Mouse (Mus musculus): ENCODE data around the gene Dock8.
A peak's percentile ranks its signal among the peaks of the same experiment; 100 is the strongest.

Dock8 gene

GRCm38 (mm10) chr19:24996815-24997704 lies 2.3 kb upstream of the Dock8 start:
- ATAC-seq (ENCODE audit: insufficient number of reproducible peaks, low FRiP score, low TSS enrichment) = no peak

GRCm38 (mm10) chr19:24998561-24998960 lies 773 bp upstream of the Dock8 start:
- no peak for ATAC-seq (ENCODE audit: insufficient number of reproducible peaks, low FRiP score, low TSS enrichment)

DNA sequence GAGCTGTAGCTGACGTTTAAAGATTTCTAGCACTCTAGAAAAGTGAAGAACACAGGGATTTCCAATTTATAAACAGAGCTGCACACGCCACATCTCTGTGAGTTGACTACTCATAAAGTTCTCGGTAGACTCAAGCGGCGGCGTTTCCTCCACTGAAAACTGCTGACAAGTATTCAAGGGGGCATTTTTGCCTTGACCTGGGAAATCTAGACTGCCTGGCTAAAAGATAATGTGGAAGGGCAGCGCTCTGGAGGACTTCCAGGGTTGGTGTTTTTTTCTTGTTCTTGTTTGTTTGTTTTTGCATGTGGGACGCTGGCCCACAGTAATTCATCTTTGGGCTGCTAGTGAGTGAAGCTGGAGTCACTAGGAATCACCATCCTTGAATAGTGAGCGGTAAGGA lies 819 bp downstream of the Dock8 start:
- no peak for ATAC-seq (ENCODE audit: insufficient number of reproducible peaks, low FRiP score, low TSS enrichment)

DNA sequence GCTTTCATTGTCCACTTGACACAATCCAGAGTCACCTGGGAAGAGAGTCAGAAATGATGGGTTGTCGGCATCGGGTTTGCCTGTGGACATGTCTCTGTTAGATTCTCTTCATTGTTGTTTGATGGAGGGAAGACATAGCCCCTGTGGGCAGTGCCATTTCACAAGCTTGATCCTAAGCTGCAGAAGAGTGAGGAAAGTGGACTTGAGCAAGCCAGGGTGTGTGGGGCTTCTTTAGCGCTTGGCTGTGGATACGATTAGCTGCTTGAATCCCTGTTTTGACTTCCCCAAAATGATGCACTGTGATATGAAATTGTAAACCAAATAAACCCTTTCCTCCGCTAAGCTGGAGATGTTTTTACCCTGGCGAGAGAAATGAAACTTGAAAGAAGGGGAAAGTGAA lies 2.7 kb downstream of the Dock8 start:
- no peak for ATAC-seq (ENCODE audit: insufficient number of reproducible peaks, low FRiP score, low TSS enrichment)

GRCm38 (mm10) chr19:25002828-25003227 lies 3.5 kb downstream of the Dock8 start:
- ATAC-seq (ENCODE audit: insufficient number of reproducible peaks, low FRiP score, low TSS enrichment) = no peak

DNA sequence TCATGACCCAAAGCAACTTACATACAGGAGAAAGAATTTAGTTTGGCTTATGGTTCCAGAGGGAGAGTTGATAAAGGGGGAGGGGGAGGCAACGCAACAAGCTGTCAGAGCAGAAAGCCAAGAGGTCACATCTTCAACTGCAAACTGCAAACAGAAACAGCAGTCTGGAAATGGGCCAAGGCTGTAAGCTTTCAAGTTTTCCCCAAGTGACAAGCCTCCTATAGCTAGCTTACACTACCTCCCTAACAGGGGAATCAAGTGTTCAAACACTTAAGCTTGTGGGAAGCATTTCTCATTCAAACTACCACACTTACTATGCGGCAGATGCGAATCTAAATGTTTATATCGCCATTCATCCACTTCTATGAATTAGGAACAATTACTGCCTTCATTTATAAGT lies 4.5 kb downstream of the Dock8 start:
- no peak for ATAC-seq (ENCODE audit: insufficient number of reproducible peaks, low FRiP score, low TSS enrichment)

GRCm38 (mm10) chr19:25006686-25007085 lies 7.4 kb downstream of the Dock8 start:
- no peak for ATAC-seq (ENCODE audit: insufficient number of reproducible peaks, low FRiP score, low TSS enrichment)

DNA sequence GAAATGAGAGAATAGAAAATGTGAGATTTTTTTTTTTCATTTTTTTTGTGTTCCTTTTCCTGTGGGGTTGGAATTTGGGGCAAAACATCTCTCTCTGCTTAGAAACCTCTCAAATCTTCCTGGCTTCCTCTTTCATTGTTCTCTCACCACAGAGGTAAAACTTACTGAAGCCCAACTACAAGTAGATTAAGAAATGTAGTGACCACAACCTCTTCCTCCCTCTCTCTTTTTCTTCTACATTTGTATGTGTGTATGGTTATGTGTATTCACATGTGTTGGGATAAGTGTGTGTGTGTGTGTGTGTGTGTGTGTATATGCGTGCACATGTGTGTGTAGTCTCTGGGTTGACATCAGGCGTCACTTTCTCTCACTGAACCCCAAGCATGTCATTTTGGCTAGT lies 9.2 kb downstream of the Dock8 start:
- no peak for ATAC-seq (ENCODE audit: insufficient number of reproducible peaks, low FRiP score, low TSS enrichment)

- ATAC-seq (ENCODE audit: insufficient number of reproducible peaks, low FRiP score, low TSS enrichment) = no peak
Observed at GRCm38 (mm10) chr19:25022766-25023165, 23.4 kb downstream of the Dock8 start.

GRCm38 (mm10) chr19:25031765-25032164 lies 32.4 kb downstream of the Dock8 start:
- ATAC-seq (ENCODE audit: insufficient number of reproducible peaks, low FRiP score, low TSS enrichment) = no peak

DNA sequence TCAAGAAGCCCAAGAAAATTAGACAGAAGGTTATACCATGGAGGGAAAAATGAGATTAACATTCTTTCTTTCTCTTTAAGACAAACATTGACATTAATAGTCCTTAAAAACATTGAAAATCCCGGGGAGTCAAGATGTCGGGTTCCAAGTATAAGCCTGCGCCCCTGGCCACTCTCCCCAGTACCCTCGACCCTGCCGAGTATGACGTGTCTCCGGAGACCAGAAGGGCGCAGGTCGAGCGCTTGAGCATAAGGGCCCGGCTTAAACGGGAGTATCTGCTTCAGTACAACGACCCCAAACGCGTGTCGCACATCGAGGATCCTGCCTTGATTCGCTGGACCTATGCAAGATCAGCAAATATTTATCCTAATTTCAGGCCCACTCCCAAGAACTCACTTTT lies 33.7 kb downstream of the Dock8 start:
- peak; percentile 58; the same call in 1 of the 2 replicates for ATAC-seq (ENCODE audit: insufficient number of reproducible peaks, low FRiP score, low TSS enrichment)

DNA sequence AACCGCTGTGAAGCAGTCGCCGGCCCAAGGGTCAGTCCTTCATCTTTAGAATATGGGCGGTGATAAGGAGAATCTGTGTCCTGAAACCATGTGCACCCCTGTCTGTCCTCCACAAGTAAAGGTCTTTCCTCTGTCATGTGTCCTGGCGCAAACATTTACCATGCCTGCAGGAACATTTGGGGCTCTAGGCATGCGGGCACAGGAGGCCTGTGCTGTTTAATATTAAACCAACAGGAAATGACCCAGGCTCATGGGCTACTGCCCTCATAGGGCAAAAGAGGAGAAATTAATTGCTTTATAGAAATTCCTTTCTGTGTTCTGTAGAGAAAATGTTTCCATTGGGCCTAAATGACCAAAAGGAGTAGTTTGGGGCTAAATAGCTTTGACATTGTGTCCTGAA lies 36.5 kb downstream of the Dock8 start:
- no peak for ATAC-seq (ENCODE audit: insufficient number of reproducible peaks, low FRiP score, low TSS enrichment)

DNA sequence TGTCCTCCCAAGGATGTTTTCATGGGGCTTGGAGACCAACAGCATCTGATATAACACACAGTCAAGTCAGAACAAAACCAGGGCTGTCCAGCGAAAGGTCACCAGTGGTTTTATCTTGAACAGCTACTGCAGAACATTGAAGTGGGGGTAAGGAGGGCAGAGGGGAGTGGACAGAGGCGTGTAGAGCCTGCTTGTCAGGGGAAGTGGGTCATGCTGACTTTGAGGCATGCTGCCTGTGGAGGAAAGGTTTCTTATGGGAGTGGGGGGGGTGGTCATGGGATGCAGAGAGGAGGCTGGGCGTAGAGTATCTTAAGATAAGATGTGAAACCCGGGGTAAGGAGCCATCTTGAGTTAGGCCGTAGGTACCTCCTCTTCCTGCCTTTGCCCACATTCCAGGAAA lies 37.5 kb downstream of the Dock8 start:
- ATAC-seq (ENCODE audit: insufficient number of reproducible peaks, low FRiP score, low TSS enrichment) = no peak

DNA sequence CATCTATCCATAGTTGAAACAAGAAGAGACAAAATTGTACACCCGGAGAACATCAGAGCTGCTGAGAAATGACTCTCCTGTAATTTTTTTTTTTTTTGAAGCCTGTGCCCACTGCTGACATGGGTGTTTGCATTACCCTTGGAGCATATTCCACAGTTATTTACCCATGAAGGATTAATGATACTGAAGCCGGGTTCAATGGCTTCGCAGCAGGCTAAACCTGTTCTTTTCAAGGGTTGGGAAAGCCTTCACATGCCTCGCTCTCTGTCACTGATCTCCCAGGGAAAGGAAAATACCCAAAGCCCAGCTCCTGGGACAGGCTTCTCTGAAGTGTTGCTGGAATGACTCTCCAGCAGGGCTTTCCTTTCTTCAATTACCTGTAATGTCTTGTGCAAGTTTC lies 37.9 kb downstream of the Dock8 start:
- ATAC-seq (ENCODE audit: insufficient number of reproducible peaks, low FRiP score, low TSS enrichment) = no peak

DNA sequence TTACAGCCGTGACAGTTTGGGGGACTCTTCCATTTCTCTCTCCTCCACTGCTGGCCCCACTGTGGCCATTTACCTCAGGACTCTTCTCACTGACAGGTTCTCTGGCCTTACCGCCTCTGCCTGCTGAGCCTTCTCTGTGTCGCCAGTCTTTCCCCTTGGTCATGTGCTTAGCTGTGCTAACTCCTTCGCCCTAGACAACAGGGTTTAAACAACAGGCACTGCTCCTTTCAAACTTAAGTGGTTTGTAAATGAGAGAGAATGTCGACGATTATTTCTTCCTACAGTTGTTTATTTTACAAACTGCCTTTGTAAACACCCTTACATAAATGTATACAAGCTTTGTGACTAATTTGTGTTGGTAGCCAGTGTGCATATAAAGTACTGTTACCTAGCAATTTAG lies 39.0 kb downstream of the Dock8 start:
- no peak for ATAC-seq (ENCODE audit: insufficient number of reproducible peaks, low FRiP score, low TSS enrichment)

DNA sequence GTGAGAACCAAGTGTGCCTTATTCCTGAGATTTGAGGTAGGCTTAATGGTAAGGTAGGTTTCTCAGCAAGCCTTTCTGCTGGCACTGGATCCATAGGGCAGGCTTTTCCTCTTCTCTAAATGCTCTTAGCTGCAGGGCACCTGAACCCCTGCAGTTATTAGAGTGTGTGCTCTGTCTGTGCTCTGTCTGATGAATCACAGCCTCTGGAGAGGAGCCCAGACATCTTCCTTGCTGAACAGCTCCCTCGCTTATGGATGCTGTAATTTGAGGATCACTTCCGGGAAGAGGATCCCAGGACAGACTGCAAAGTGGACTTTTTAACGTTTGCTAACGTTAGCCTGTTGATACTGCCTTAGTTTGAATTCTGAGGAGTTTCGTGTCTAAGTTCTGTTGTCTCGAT lies 41.9 kb downstream of the Dock8 start:
- no peak for ATAC-seq (ENCODE audit: insufficient number of reproducible peaks, low FRiP score, low TSS enrichment)

- ATAC-seq (ENCODE audit: insufficient number of reproducible peaks, low FRiP score, low TSS enrichment) = no peak
Observed at GRCm38 (mm10) chr19:25042973-25043372, 43.6 kb downstream of the Dock8 start.

GRCm38 (mm10) chr19:25044057-25044456 lies 44.7 kb downstream of the Dock8 start:
- no peak for ATAC-seq (ENCODE audit: insufficient number of reproducible peaks, low FRiP score, low TSS enrichment)

GRCm38 (mm10) chr19:25052355-25052754 lies 53.0 kb downstream of the Dock8 start:
- no peak for ATAC-seq (ENCODE audit: insufficient number of reproducible peaks, low FRiP score, low TSS enrichment)

GRCm38 (mm10) chr19:25053152-25053551 lies 53.8 kb downstream of the Dock8 start:
- ATAC-seq (ENCODE audit: insufficient number of reproducible peaks, low FRiP score, low TSS enrichment) = no peak

DNA sequence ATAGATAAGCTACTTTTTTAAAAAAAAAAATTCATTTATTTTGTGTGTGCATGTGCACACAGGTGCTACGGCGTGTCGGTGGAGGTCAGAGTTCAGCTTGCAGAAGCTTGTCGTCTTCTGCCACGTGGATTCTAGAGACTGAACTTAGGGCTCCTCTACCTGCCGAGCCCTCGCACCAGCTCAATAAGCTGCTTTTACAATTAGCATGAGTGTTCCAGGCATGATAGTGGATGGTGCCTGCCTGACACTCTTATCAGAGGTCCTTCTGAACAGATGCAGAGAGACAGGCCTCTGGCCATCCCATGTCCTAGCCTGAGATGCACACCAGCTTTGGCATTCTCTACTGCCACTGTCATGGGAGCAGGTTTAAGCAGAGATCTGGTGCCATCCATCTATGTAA lies 55.7 kb downstream of the Dock8 start:
- ATAC-seq (ENCODE audit: insufficient number of reproducible peaks, low FRiP score, low TSS enrichment) = no peak

DNA sequence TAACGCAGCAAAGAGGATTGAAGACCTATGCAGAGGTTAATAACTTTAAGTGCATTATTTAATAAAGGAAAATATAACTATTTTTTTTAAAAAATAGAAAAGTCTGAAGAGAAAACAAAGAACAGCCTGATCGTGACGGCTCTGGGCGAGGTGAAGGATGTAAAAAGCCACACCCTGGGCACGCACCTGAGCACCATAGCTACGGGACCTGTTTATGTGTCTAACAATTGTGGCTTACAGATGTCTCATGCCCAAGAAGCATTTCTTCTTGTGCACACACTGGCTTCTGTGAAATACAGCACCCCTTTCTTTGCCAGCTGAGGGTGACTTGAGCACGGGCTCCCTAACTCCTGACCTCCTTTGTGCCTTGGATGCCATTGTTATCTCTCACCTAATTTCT lies 56.2 kb downstream of the Dock8 start:
- ATAC-seq (ENCODE audit: insufficient number of reproducible peaks, low FRiP score, low TSS enrichment) = no peak

Data from cerebellum, adult (tissue).